12 mouse cellular contexts compared by ENCODE assay signal in genomic region chr11:77906747-77907174, GRCm38 (mm10). TPM values are rescaled to one million over a fixed set of nuclear protein-coding genes. Genes with fewer than 3 reads are reported as not detected.
A peak's percentile ranks its signal among the peaks of the same experiment; 100 is the strongest.
DNase-seq lines count a peak whose midpoint lies in the region; ATAC-seq and TF ChIP-seq lines count a peak whose summit lies in the region.
"Had no signal": no experiment of that assay in that cellular context is flagged by ENCODE, and none has a peak within 500 bp of the region (broad histone marks: within the 10 kb centered on the region; RNA-seq: fewer than 3 reads in every experiment).

No protein-coding gene starts in this region.

- peak; percentile 64 for ATAC-seq in forebrain, embryonic 13.5 days
- ATAC-seq in liver, postnatal 0 days: no peak
- no peak for ATAC-seq in megakaryocyte, adult 5-6 weeks (ENCODE audit: poor library complexity, severe bottlenecking)
- ATAC-seq: activated CD4-positive, CD25-positive, alpha-beta regulatory T cell, adult 4 months had no signal

- in situ Hi-C loops in ES-E14 (cut with MboI; ENCODE audit: low sequenced_read_pairs in 2 of 2, unreplicated experiment in 2 of 2): no loop called here

- TF ChIP-seq POLR2A in brain, embryonic 14.5 days (IDR thresholded peaks at IDR 0.05; ENCODE audit: borderline replicate concordance, extremely low read depth, insufficient read depth, insufficient read length, poor library complexity, severe bottlenecking): no peak

- no peak for DNase-seq in ES-E14 (ENCODE audit: low read depth, low spot score)
- peak; percentile 88 for DNase-seq in brain, embryonic 14.5 days (ENCODE audit: low read depth)
- no peak for DNase-seq in liver, postnatal 0 days
- DNase-seq in thymus, postnatal 0 days (ENCODE audit: low spot score): no peak
- no peak for DNase-seq in layer of hippocampus, postnatal 36 days
- no peak for DNase-seq in spleen, postnatal 4 days (ENCODE audit: low spot score in 2 of 2)
- DNase-seq: kidney, adult 8-10 months had no signal

- peak overlapping the region; percentile 45 to 70; a peak in 3 of 4 replicates for H3K4me3 ChIP-seq in ES-E14 (ENCODE audit: insufficient read depth in 1 of 2, low read depth in 1 of 2, low read length in 2 of 2, poor library complexity in 1 of 2, severe bottlenecking in 1 of 2)
- no peak overlapping the region for H3K4me3 ChIP-seq in forebrain, embryonic 13.5 days
- H3K4me3 ChIP-seq in liver, postnatal 0 days (ENCODE audit: low read depth, low read length): no peak overlapping the region

- peak overlapping the region; percentile 33 for H3K4me2 ChIP-seq in forebrain, embryonic 13.5 days
- H3K4me2 ChIP-seq in liver, postnatal 0 days (ENCODE audit: low read depth, low read length): peak overlapping the region; percentile 19; the same call in 1 of the 2 replicates

- no peak for TF ChIP-seq EP300 in liver, postnatal 0 days (IDR thresholded peaks at IDR 0.05; ENCODE audit: low read depth)

- H3K36me3 ChIP-seq in ES-E14 (ENCODE audit: control insufficient read depth, insufficient read depth, low read length, poor library complexity, severe bottlenecking): no peaks in the 10 kb centered on the region
- H3K36me3 ChIP-seq in forebrain, embryonic 13.5 days (ENCODE audit: poor library complexity, severe bottlenecking): no peaks in the 10 kb centered on the region
- H3K36me3 ChIP-seq in liver, postnatal 0 days (replicated peaks; ENCODE audit: insufficient read depth, low read length): no peaks in the 10 kb centered on the region

- TF ChIP-seq CTCF in brain, embryonic 14.5 days (IDR thresholded peaks at IDR 0.05; ENCODE audit: borderline replicate concordance, extremely low read depth, insufficient read depth, insufficient read length): no peak
- TF ChIP-seq CTCF in liver, postnatal 0 days (IDR thresholded peaks at IDR 0.05; ENCODE audit: low read depth): no peak

- H3K27me3 ChIP-seq in forebrain, embryonic 13.5 days: no peaks in the 10 kb centered on the region; the same call in 1 of the 2 replicates
- peaks cover 3% of the 10 kb centered on the region; the same call in 1 of the 2 replicates for H3K27me3 ChIP-seq in liver, postnatal 0 days (ENCODE audit: insufficient read depth, low read length)

- H3K9me3 ChIP-seq in ES-E14 (ENCODE audit: control insufficient read depth, insufficient read depth, low read depth, low read length): no peaks in the 10 kb centered on the region
- H3K9me3 ChIP-seq in forebrain, embryonic 13.5 days (replicated peaks): no peaks in the 10 kb centered on the region
- no peaks in the 10 kb centered on the region for H3K9me3 ChIP-seq in liver, postnatal 0 days (ENCODE audit: low read length)

- 4% methylated on average over 9 of the region's 9 CpGs for WGBS in forebrain, embryonic 13.5 days
- 22% methylated on average over 9 of the region's 9 CpGs for WGBS in liver, postnatal 0 days (ENCODE audit: insufficient replicate concordance)

- peak overlapping the region; percentile 97 for H3K27ac ChIP-seq in ES-E14 (ENCODE audit: insufficient read depth, low read depth, low read length, poor library complexity, severe bottlenecking)
- H3K27ac ChIP-seq in forebrain, embryonic 13.5 days: peak overlapping the region; percentile 86
- no peak overlapping the region for H3K27ac ChIP-seq in liver, postnatal 0 days (ENCODE audit: low read depth)

- H3K9ac ChIP-seq in ES-E14 (ENCODE audit: insufficient read depth, low read depth, low read length, poor library complexity, severe bottlenecking): peak overlapping the region; percentile 93
- peak overlapping the region; percentile 14; the same call in 1 of the 2 replicates for H3K9ac ChIP-seq in forebrain, embryonic 13.5 days
- H3K9ac ChIP-seq in liver, postnatal 0 days (replicated peaks): no peak overlapping the region

- peaks cover 15% of the 10 kb centered on the region in 2 experiments for H3K4me1 ChIP-seq in ES-E14 (ENCODE audit: control insufficient read depth in 2 of 2, insufficient read depth in 2 of 2, low read length in 2 of 2, poor library complexity in 1 of 2)
- H3K4me1 ChIP-seq in forebrain, embryonic 13.5 days: peaks cover 58% of the 10 kb centered on the region
- H3K4me1 ChIP-seq in liver, postnatal 0 days (ENCODE audit: insufficient read depth): no peaks in the 10 kb centered on the region

TF ChIP-seq in ES-E14, 5 proteins besides CTCF, POLR2A, EP300 and RAD21:
- TF ChIP-seq ZNF384 (IDR thresholded peaks at IDR 0.05; ENCODE audit: low read depth, low read length): no peak
- TF ChIP-seq MAFK (IDR thresholded peaks at IDR 0.05; ENCODE audit: insufficient read depth, low read depth, low read length): no peak
- TF ChIP-seq ZC3H11A (IDR thresholded peaks at IDR 0.05; ENCODE audit: borderline replicate concordance, low read depth, low read length): no peak
- no peak for TF ChIP-seq CHD2 (IDR thresholded peaks at IDR 0.05; ENCODE audit: low read depth, low read length)
- TF ChIP-seq HCFC1 (IDR thresholded peaks at IDR 0.05; ENCODE audit: borderline replicate concordance, insufficient read depth, low read length): no peak
TF ChIP-seq in ES-E14: peak in this region for 0.

RNA-seq across cellular contexts. Expression of gene Pipox, which starts 12.9 kb away (rescaled TPM):
- 27.3 and 33.3 TPM in 2 replicates for total RNA-seq in ES-E14 (2012; rRNA removed)
- polyA plus RNA-seq in brain, embryonic 14.5 days (2012; rRNA removed): 10.0 and 19.2 TPM in 2 replicates
- polyA plus RNA-seq in forebrain, embryonic 13.5 days (2015; fragmentation: Nextera tagmentation; extraction: Ambion mirVana): 12.7 and 15.1 TPM in 2 replicates
- polyA plus RNA-seq in liver, postnatal 0 days (2015; fragmentation: Nextera tagmentation; extraction: Ambion mirVana): 48.9 and 53.4 TPM in 2 replicates
- polyA plus RNA-seq in thymus, postnatal 0 days (2015; fragmentation: Nextera tagmentation; extraction: Ambion mirVana): 2.8 TPM in 2 replicates
- total RNA-seq in layer of hippocampus, postnatal 36 days (2021): 1 to 10 TPM; 1.3 to 1.7 TPM
- total RNA-seq in megakaryocyte, adult 5-6 weeks (2015): not detected in 2 replicates
- not detected in 2 replicates for total RNA-seq in megakaryocyte, adult 5-6 weeks (2017)

RNA-seq across cellular contexts. Expression of gene Sez6, which starts 23.8 kb away (rescaled TPM):
- 0.45 and 0.63 TPM in 2 replicates for total RNA-seq in ES-E14 (2012; rRNA removed)
- 173 and 174 TPM in 2 replicates for polyA plus RNA-seq in brain, embryonic 14.5 days (2012; rRNA removed)
- polyA plus RNA-seq in forebrain, embryonic 13.5 days (2015; fragmentation: Nextera tagmentation; extraction: Ambion mirVana): 141 and 165 TPM in 2 replicates
- not detected in 2 replicates for polyA plus RNA-seq in liver, postnatal 0 days (2015; fragmentation: Nextera tagmentation; extraction: Ambion mirVana)
- 0.26 TPM in 2 replicates for polyA plus RNA-seq in thymus, postnatal 0 days (2015; fragmentation: Nextera tagmentation; extraction: Ambion mirVana)
- 100 to 1,000 TPM; 148 to 153 TPM for total RNA-seq in layer of hippocampus, postnatal 36 days (2021)
- total RNA-seq in megakaryocyte, adult 5-6 weeks (2015): not detected in 2 replicates
- total RNA-seq in megakaryocyte, adult 5-6 weeks (2017): not detected in 2 replicates
- total RNA-seq: megakaryocyte progenitor cell, adult 5-6 weeks had no signal
- polyA plus RNA-seq: spleen, adult 2 months had no signal

Comparison
In these comparisons a context has a peak if more than half of its experiments do, and no peak if none do; other contexts are left out.
1. H3K4me3 ChIP-seq: peak in ES-E14 (2 of 2); none in forebrain, embryonic 13.5 days (single experiment) and liver, postnatal 0 days (single experiment).
2. RNA of gene Sez6, which starts 23.8 kb away (polyA plus RNA-seq): 173 to 174 TPM in brain, embryonic 14.5 days and 141 to 165 TPM in forebrain, embryonic 13.5 days; 0.26 TPM in thymus, postnatal 0 days and not detected in liver, postnatal 0 days; every median in the first group is over 100 times any median in the second.